In genomic region chr2:157953978-157954377, GRCm38 (mm10) we compare ENCODE assay signal across 28 mouse cellular contexts. TPM values are rescaled to one million over a fixed set of nuclear protein-coding genes. Genes with fewer than 3 reads are reported as not detected.
DNase-seq lines count a peak whose midpoint lies in the region; ATAC-seq and TF ChIP-seq lines count a peak whose summit lies in the region.
"Had no signal": no experiment of that assay in that cellular context is flagged by ENCODE, and none has a peak within 500 bp of the region (broad histone marks: within the 10 kb centered on the region; RNA-seq: fewer than 3 reads in every experiment).

No protein-coding gene starts in this region.

- 39% methylated on average over 5 of the region's 5 CpGs for WGBS in forebrain, postnatal 0 days

- no peak overlapping the region for H3K9ac ChIP-seq in forebrain, postnatal 0 days
- H3K9ac ChIP-seq: hindbrain, embryonic 12.5 days; limb, embryonic 12.5 days; liver, postnatal 0 days; stomach, embryonic 15.5 days had no signal

- H3K27ac ChIP-seq in forebrain, postnatal 0 days (ENCODE audit: low read depth, low read length), result peak overlapping the region; percentile 15; the same call in 1 of the 2 replicates
- H3K27ac ChIP-seq: gastrocnemius, adult 2 months; hindbrain, embryonic 12.5 days; layer of hippocampus, adult 2 months; limb, embryonic 12.5 days; macrophage; stomach, embryonic 15.5 days had no signal

- DNase-seq in frontal cortex, postnatal 36 days (ENCODE audit: low spot score in 2 of 2), result peak; percentile 22 to 30
- DNase-seq in frontal cortex, postnatal 10 days (ENCODE audit: low spot score in 2 of 2), result no peak
- DNase-seq in left cerebral cortex, postnatal 4 days, result peak; percentile 61
- DNase-seq in left cerebral cortex, adult 18-20 months (ENCODE audit: low spot score in 2 of 2), result no peak
- peak; percentile 66 for DNase-seq in forebrain, postnatal 0 days
- DNase-seq in right cerebral cortex, postnatal 4 days, result peak; percentile 41
- no peak for DNase-seq in ovary, postnatal 14 days (ENCODE audit: low spot score)
- DNase-seq: B cell, adult 2 months; cerebellum, adult 2 months; gastrocnemius, adult 2 months; kidney, adult 8-10 months; kidney, postnatal 10 days; liver, postnatal 0 days; thymus, adult 18-20 months; thymus, postnatal 4 days had no signal

- no peaks in the 10 kb centered on the region for H3K27me3 ChIP-seq in forebrain, postnatal 0 days (ENCODE audit: insufficient read depth, low read length)
- H3K27me3 ChIP-seq: hindbrain, embryonic 12.5 days; limb, embryonic 12.5 days; stomach, embryonic 15.5 days had no signal

- ATAC-seq in forebrain, postnatal 0 days, result peak; percentile 81
- ATAC-seq: inflammation-experienced regulatory T-cells, adult 6 months; liver, postnatal 0 days; lung, postnatal 0 days; Patski had no signal

- no peak overlapping the region for H3K4me2 ChIP-seq in forebrain, postnatal 0 days (ENCODE audit: low read depth)
- H3K4me2 ChIP-seq: hindbrain, embryonic 12.5 days; limb, embryonic 12.5 days; liver, embryonic 11.5 days; stomach, embryonic 15.5 days had no signal

- no peaks in the 10 kb centered on the region for H3K36me3 ChIP-seq in forebrain, postnatal 0 days (ENCODE audit: insufficient read depth)
- H3K36me3 ChIP-seq: G1E; hindbrain, embryonic 12.5 days; limb, embryonic 12.5 days; stomach, embryonic 15.5 days had no signal

- intact Hi-C loops in left cerebral cortex, postnatal 4 days (cut with DNase I), result no loop called here

- TF ChIP-seq CTCF in forebrain, postnatal 0 days (IDR thresholded peaks at IDR 0.05; ENCODE audit: low read depth), result no peak

- H3K9me3 ChIP-seq in forebrain, postnatal 0 days (ENCODE audit: low read length), result no peaks in the 10 kb centered on the region
- H3K9me3 ChIP-seq: G1E; hindbrain, embryonic 12.5 days; limb, embryonic 12.5 days; stomach, embryonic 15.5 days had no signal

- H3K4me3 ChIP-seq in forebrain, postnatal 0 days (ENCODE audit: low read depth, low read length), result no peak overlapping the region
- H3K4me3 ChIP-seq: gastrocnemius, adult 2 months; hindbrain, embryonic 12.5 days; layer of hippocampus, adult 2 months; limb, embryonic 12.5 days; stomach, embryonic 15.5 days had no signal

- 0 out of 2 replicates have a peak, but pooled peaks cover 8% of the 10 kb centered on the region for H3K4me1 ChIP-seq in forebrain, postnatal 0 days (ENCODE audit: insufficient read depth)
- H3K4me1 ChIP-seq: stomach, embryonic 15.5 days had no signal

RNA-seq across cellular contexts. Expression of gene Vstm2l, which starts 39.5 kb away (rescaled TPM):
- 100 to 1,000 TPM; 189 to 190 TPM for total RNA-seq in left cerebral cortex, postnatal 4 days (2021)
- total RNA-seq in left cerebral cortex, adult 18-20 months (2021), result 100 to 1,000 TPM; 171 to 184 TPM
- 90.0 and 113 TPM in 2 replicates for total RNA-seq in forebrain, postnatal 0 days (2014; rRNA removed)
- polyA plus RNA-seq in forebrain, postnatal 0 days (2015; fragmentation: Nextera tagmentation; extraction: Ambion mirVana), result 21.5 and 25.9 TPM in 2 replicates
- total RNA-seq: CH12.LX; G1E; gastrocnemius, adult 2 months; heart, postnatal 25 days had no signal
- polyA plus RNA-seq: G1E; heart, embryonic 14.5 days; inflammation-experienced regulatory T-cells, adult 6 months; liver, postnatal 0 days; lung, postnatal 0 days; macrophage; Patski had no signal

Comparison
In these comparisons a context has a peak if more than half of its experiments do, and no peak if none do; other contexts are left out.
1. DNase-seq: peak in frontal cortex, postnatal 36 days (2 of 2), left cerebral cortex, postnatal 4 days (single experiment), forebrain, postnatal 0 days (single experiment) and right cerebral cortex, postnatal 4 days (single experiment); none in frontal cortex, postnatal 10 days (0 of 2), left cerebral cortex, adult 18-20 months (0 of 2) and ovary, postnatal 14 days (single experiment).